Mouse (Mus musculus): ENCODE results near the gene Arl2. TPM values are rescaled to one million over a fixed set of nuclear protein-coding genes. Genes with fewer than 3 reads are reported as not detected.

The Arl2 gene
- polyA plus RNA-seq, 1 experiment from 2014 or later, result 68.0 TPM

DNA sequence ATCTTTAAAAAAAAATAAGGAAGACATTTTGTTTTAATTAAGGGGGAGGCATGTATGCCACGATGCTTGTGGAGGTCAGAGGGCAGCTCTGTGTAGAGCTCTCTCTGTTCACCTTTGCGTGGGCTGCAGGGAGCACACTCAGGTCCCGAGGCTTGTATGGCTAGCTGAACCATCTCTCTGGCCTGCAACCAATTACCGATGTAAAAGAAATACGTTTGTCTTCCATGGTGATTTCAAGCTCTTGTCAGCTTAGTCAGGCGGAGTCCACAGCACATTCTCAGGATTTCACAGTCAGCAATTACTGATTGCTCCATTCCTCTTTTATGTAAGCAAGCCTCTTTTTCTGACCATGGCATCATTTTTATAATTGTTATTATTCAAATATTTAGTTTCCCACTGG, 40.2 kb downstream of the Arl2 start:
- Histone ChIP-seq H3K36me3 (ENCODE audit: control insufficient read depth, insufficient read depth, low read length) (peaks cover 6% of the 10 kb centered on the region), H3K27ac (replicated peaks; ENCODE audit: low read depth, low read length) (no peak overlapping the region), H3K4me1 (ENCODE audit: control insufficient read depth, insufficient read depth, low read length) (no peaks in the 10 kb centered on the region), H3K4me3 (ENCODE audit: low read depth, low read length) (no peak overlapping the region), H3K4me2 (ENCODE audit: low read depth, severe bottlenecking) (no peak overlapping the region), H3K9me3 (ENCODE audit: control insufficient read depth, low read length) (no peaks in the 10 kb centered on the region), H3K27me3 (ENCODE audit: control insufficient read depth, insufficient read depth, low read length) (no peaks in the 10 kb centered on the region), H3K9ac (ENCODE audit: low read length) (no peak overlapping the region)
- no peak for ATAC-seq (ENCODE audit: insufficient number of reproducible peaks, low FRiP score, low TSS enrichment, low read depth)
- DNase-seq (ENCODE audit: low spot score), result no peak
- 26% methylated on average over 6 of the region's 6 CpGs for WGBS

DNA sequence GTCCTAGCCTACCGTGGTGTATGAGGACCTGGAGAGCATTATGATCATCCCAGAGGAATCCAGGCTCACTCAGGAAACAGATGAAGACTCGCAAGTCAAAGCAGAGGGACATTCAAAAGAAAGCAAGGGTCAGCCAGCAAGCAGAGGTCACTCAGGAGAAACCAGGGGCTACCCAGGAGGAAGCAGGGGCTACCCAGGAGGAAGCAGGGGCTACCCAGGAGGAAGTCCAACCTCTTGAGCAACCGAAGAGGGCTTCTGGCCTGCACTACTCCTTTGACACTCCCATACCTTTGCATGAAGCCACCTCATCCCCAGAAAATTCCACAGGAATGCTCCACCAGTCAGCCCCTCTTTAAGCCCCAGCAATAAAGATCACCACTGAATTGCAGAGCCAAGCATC, 43.5 kb downstream of the Arl2 start:
- Histone ChIP-seq H3K36me3 (ENCODE audit: control insufficient read depth, insufficient read depth, low read length) (peaks cover 12% of the 10 kb centered on the region), H3K27me3 (ENCODE audit: control insufficient read depth, insufficient read depth, low read length) (no peaks in the 10 kb centered on the region), H3K9me3 (ENCODE audit: control insufficient read depth, low read length) (no peaks in the 10 kb centered on the region), H3K4me1 (ENCODE audit: control insufficient read depth, insufficient read depth, low read length) (no peaks in the 10 kb centered on the region), H3K4me2 (ENCODE audit: low read depth, severe bottlenecking) (no peak overlapping the region), H3K4me3 (ENCODE audit: low read depth, low read length) (no peak overlapping the region), H3K27ac (replicated peaks; ENCODE audit: low read depth, low read length) (no peak overlapping the region), H3K9ac (ENCODE audit: low read length) (no peak overlapping the region)
- WGBS, result 91% methylated on average over 3 of the region's 3 CpGs
- no peak for DNase-seq (ENCODE audit: low spot score)
- ATAC-seq (ENCODE audit: insufficient number of reproducible peaks, low FRiP score, low TSS enrichment, low read depth), result no peak

DNA sequence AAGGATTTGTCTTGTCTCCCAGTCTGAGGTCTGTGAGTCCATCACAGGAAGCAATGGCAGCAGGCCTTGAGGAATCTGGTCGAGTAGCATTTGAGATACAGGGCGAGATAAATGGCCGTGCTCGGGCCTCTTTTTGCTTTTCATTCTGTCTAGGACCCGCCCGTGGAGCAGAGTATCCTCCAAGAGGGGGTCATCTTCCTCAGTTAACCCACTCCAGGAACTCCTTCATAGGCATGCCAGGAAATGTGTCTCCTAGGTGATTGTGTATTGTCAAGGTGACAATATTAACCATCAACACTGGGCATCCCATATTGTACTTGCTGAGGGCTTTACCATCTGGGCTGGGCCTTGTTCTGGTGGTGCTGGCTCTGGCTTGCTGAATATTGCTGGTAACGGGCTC, 47.2 kb downstream of the Arl2 start, which contains the start of gene AC131692.1:
TSS of gene AC131692.1 (plus strand) at position 301 of the 400 bp plus-strand sequence.
- Histone ChIP-seq H3K4me2 (ENCODE audit: low read depth, severe bottlenecking) (no peak within 1 kb of the TSS), H3K27me3 (ENCODE audit: control insufficient read depth, insufficient read depth, low read length) (no peaks in the 10 kb centered on the region), H3K4me3 (ENCODE audit: low read depth, low read length) (no peak within 1 kb of the TSS), H3K9me3 (ENCODE audit: control insufficient read depth, low read length) (no peaks in the 10 kb centered on the region), H3K36me3 (ENCODE audit: control insufficient read depth, insufficient read depth, low read length) (peaks cover 25% of the 10 kb centered on the region), H3K4me1 (ENCODE audit: control insufficient read depth, insufficient read depth, low read length) (no peaks in the 10 kb centered on the region), H3K27ac (replicated peaks; ENCODE audit: low read depth, low read length) (no peak within 1 kb of the TSS), H3K9ac (ENCODE audit: low read length) (peak within 1 kb of the TSS; percentile 17; the same call in 1 of the 2 replicates)
- WGBS, result 94% methylated on average over 7 of the region's 7 CpGs
- ATAC-seq (ENCODE audit: insufficient number of reproducible peaks, low FRiP score, low TSS enrichment, low read depth) (no peak), DNase-seq (ENCODE audit: low spot score) (no peak)

DNA sequence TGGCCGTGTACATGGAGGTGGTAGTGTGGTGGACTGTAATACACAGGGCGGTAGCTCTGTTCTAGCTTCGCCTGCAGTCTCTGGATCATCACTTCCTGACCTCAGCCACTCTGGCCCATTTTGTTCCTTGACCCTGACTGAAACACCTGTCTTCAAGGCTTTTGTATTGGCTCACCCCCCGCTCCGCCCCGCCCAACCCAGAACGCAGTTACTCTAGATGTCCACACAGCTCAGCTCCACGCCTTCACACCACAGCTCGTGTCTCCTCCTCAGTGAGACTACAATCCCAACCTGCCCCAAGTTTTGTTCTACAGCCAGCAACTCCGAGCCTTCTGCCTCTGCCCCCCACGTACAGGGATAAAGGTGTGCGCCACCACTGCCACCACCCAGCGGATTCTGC, 52.5 kb downstream of the Arl2 start:
- Histone ChIP-seq H3K27ac (replicated peaks; ENCODE audit: low read depth, low read length) (no peak overlapping the region), H3K36me3 (ENCODE audit: control insufficient read depth, insufficient read depth, low read length) (peaks cover 22% of the 10 kb centered on the region), H3K4me3 (ENCODE audit: low read depth, low read length) (no peak overlapping the region), H3K27me3 (ENCODE audit: control insufficient read depth, insufficient read depth, low read length) (no peaks in the 10 kb centered on the region), H3K4me2 (ENCODE audit: low read depth, severe bottlenecking) (no peak overlapping the region), H3K9ac (ENCODE audit: low read length) (no peak overlapping the region), H3K9me3 (ENCODE audit: control insufficient read depth, low read length) (no peaks in the 10 kb centered on the region), H3K4me1 (ENCODE audit: control insufficient read depth, insufficient read depth, low read length) (peaks cover 4% of the 10 kb centered on the region)
- ATAC-seq (ENCODE audit: insufficient number of reproducible peaks, low FRiP score, low TSS enrichment, low read depth) (no peak), DNase-seq (ENCODE audit: low spot score) (no peak)
- 94% methylated on average over 13 of the region's 13 CpGs for WGBS

DNA sequence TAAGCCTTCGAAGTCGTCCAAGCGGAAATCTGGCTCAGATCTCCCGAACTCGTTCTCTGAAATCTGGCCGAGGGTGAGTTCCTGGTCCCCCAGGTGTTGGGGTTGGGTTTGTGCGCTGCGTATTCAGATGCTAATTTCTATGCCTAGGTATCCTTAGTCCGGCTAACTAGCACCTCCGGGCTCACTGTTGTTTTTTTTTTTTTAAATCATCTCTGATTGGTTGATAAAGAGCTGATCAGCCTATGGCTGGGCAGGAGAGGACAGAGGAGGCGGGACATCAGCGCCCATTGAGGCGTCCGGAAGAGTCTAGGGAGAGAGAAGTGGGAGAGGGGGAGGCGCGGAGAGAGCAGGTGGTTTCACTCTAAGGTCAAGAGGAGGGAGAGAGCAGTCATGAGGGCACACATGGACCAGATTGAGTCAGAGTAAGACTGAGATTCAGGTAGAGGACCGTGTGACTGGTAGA, 55.9 kb downstream of the Arl2 start:
- H3K27me3 ChIP-seq (ENCODE audit: control insufficient read depth, insufficient read depth, low read length), result no peaks in the 10 kb centered on the region
- peaks cover 7% of the 10 kb centered on the region for H3K4me1 ChIP-seq (ENCODE audit: control insufficient read depth, insufficient read depth, low read length)
- H3K4me3 ChIP-seq (ENCODE audit: low read depth, low read length), result peak overlapping the region; percentile 81
- ATAC-seq (ENCODE audit: insufficient number of reproducible peaks, low FRiP score, low TSS enrichment, low read depth) (peak; percentile 76), DNase-seq (ENCODE audit: low spot score) (peak; percentile 81)
- H3K36me3 ChIP-seq (ENCODE audit: control insufficient read depth, insufficient read depth, low read length), result peaks cover 15% of the 10 kb centered on the region
- no peak overlapping the region for H3K27ac ChIP-seq (replicated peaks; ENCODE audit: low read depth, low read length)
- H3K9ac ChIP-seq (ENCODE audit: low read length), result peak overlapping the region; percentile 76
- H3K4me2 ChIP-seq (ENCODE audit: low read depth, severe bottlenecking), result peak overlapping the region; percentile 95
- H3K9me3 ChIP-seq (ENCODE audit: control insufficient read depth, low read length), result no peaks in the 10 kb centered on the region
- under 1% methylated on average over 17 of the region's 17 CpGs for WGBS

DNA sequence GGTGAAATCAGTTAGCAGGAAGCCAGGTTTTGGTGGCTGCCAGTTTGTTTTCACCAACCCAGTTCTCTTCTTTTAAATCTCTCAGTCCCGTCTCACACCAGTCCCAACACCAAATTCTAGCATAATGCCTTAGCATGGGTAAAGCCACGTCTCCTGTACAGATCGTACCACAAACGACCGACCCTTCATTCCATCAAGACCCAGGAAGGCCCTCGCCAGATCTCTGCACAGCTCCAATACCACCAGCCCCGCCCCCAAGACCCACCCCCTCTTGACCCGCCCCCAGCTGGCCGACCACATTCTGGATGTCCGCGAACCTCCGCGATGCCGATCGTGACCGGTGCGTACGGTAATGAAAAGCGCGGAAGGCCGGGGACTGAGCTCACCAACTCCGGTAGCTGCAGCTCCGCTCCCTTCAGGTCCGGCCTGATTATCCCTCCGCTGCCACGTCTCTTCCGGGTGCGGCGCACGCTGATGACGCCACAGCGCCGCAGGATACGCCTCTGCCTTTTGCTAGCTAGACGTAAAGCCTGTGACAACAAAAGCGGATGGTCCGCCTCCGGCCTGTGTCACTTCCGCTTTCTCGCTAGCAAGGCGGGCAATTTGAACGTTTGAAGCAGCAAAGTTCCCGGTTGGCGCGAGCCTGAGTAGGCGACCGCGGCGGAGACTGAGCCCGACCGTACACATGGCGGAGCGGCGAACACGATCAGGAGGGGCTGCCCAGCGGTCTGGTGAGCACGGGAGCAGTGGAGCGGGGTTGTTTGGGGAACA, 56.7 kb downstream of the Arl2 start, which contains the start of the genes Zfpl1 and Cdca5:
TSS of gene Zfpl1 (minus strand) at position 479 of the 771 bp plus-strand sequence.
TSS of gene Cdca5 (plus strand) at position 506 of the 771 bp plus-strand sequence.
- DNase-seq (ENCODE audit: low spot score) (peak; percentile 98), ATAC-seq (ENCODE audit: insufficient number of reproducible peaks, low FRiP score, low TSS enrichment, low read depth) (peak; percentile 69)
- Histone ChIP-seq H3K27ac (replicated peaks; ENCODE audit: low read depth, low read length) (0 out of 2 replicates have a peak within 1 kb of the TSS, but pooled peaks have one; percentile 18), H3K4me2 (ENCODE audit: low read depth, severe bottlenecking) (peak within 1 kb of the TSS; percentile 95), H3K27me3 (ENCODE audit: control insufficient read depth, insufficient read depth, low read length) (no peaks in the 10 kb centered on the region), H3K9ac (ENCODE audit: low read length) (peak within 1 kb of the TSS; percentile 76), H3K4me1 (ENCODE audit: control insufficient read depth, insufficient read depth, low read length) (peaks cover 7% of the 10 kb centered on the region), H3K4me3 (ENCODE audit: low read depth, low read length) (peak within 1 kb of the TSS; percentile 81), H3K9me3 (ENCODE audit: control insufficient read depth, low read length) (no peaks in the 10 kb centered on the region), H3K36me3 (ENCODE audit: control insufficient read depth, insufficient read depth, low read length) (peaks cover 9% of the 10 kb centered on the region)
- under 1% methylated on average over 58 of the region's 58 CpGs for WGBS

Other genes with a start within 250 kb of the Arl2 start
- 4.7 and 5.1 TPM in 2 replicates for gene Tigd3, start 247.4 kb downstream of the Arl2 start, polyA plus RNA-seq (2014; fragmentation: Nextera tagmentation; extraction: Ambion mirVana)
- gene Dpf2, start 228.5 kb downstream of the Arl2 start, polyA plus RNA-seq (2014; fragmentation: Nextera tagmentation; extraction: Ambion mirVana), result 209 and 218 TPM in 2 replicates
- 1.5 and 2.2 TPM in 2 replicates for gene Cdc42ep2, start 216.7 kb downstream of the Arl2 start, polyA plus RNA-seq (2014; fragmentation: Nextera tagmentation; extraction: Ambion mirVana)
- gene Pola2, start 177.3 kb downstream of the Arl2 start, polyA plus RNA-seq (2014; fragmentation: Nextera tagmentation; extraction: Ambion mirVana), result 109 and 111 TPM in 2 replicates
- not detected in 2 replicates for gene Slc22a20, start 155.4 kb downstream of the Arl2 start, polyA plus RNA-seq (2014; fragmentation: Nextera tagmentation; extraction: Ambion mirVana)
- 3.6 and 4.5 TPM in 2 replicates for gene Capn1, start 125.7 kb downstream of the Arl2 start, polyA plus RNA-seq (2014; fragmentation: Nextera tagmentation; extraction: Ambion mirVana)
- 30.3 and 32.2 TPM in 2 replicates for gene Syvn1, start 95.0 kb downstream of the Arl2 start, polyA plus RNA-seq (2014; fragmentation: Nextera tagmentation; extraction: Ambion mirVana)
- gene Mrpl49, start 83.8 kb downstream of the Arl2 start, polyA plus RNA-seq (2014; fragmentation: Nextera tagmentation; extraction: Ambion mirVana), result 95.3 and 98.6 TPM in 2 replicates
- gene Fau, start 83.7 kb downstream of the Arl2 start, polyA plus RNA-seq (2014; fragmentation: Nextera tagmentation; extraction: Ambion mirVana), result 894 and 914 TPM in 2 replicates
- gene Znhit2, start 80.4 kb downstream of the Arl2 start, polyA plus RNA-seq (2014; fragmentation: Nextera tagmentation; extraction: Ambion mirVana), result 37.8 and 40.3 TPM in 2 replicates
- 21.6 and 25.2 TPM in 2 replicates for gene Tm7sf2, start 73.2 kb downstream of the Arl2 start, polyA plus RNA-seq (2014; fragmentation: Nextera tagmentation; extraction: Ambion mirVana)
- gene Vps51, start 64.3 kb downstream of the Arl2 start, polyA plus RNA-seq (2014; fragmentation: Nextera tagmentation; extraction: Ambion mirVana), result 50.7 and 52.1 TPM in 2 replicates
- not detected in 2 replicates for gene Tmem262, start 61.5 kb downstream of the Arl2 start, polyA plus RNA-seq (2014; fragmentation: Nextera tagmentation; extraction: Ambion mirVana)
- 2.1 and 2.9 TPM in 2 replicates for gene Gm28374, start 59.3 kb downstream of the Arl2 start, polyA plus RNA-seq (2014; fragmentation: Nextera tagmentation; extraction: Ambion mirVana)
- gene Zfpl1, start 56.6 kb downstream of the Arl2 start, polyA plus RNA-seq (2014; fragmentation: Nextera tagmentation; extraction: Ambion mirVana), result 73.5 and 82.1 TPM in 2 replicates
- gene Cdca5, start 56.6 kb downstream of the Arl2 start, polyA plus RNA-seq (2014; fragmentation: Nextera tagmentation; extraction: Ambion mirVana), result 60.5 and 63.8 TPM in 2 replicates
- 0.70 TPM in 1 of 2 replicates, not detected in the other for gene AC131692.1, start 47.1 kb downstream of the Arl2 start, polyA plus RNA-seq (2014; fragmentation: Nextera tagmentation; extraction: Ambion mirVana)
- 0.47 and 0.87 TPM in 2 replicates for gene Naaladl1, start 35.8 kb downstream of the Arl2 start, polyA plus RNA-seq (2014; fragmentation: Nextera tagmentation; extraction: Ambion mirVana)
- 65.4 and 65.8 TPM in 2 replicates for gene Sac3d1, start 22.9 kb downstream of the Arl2 start, polyA plus RNA-seq (2014; fragmentation: Nextera tagmentation; extraction: Ambion mirVana)
- gene Snx15, start 13.2 kb downstream of the Arl2 start, polyA plus RNA-seq (2014; fragmentation: Nextera tagmentation; extraction: Ambion mirVana), result 27.1 and 27.7 TPM in 2 replicates
- not detected in 2 replicates for gene Batf2, start 565 bp downstream of the Arl2 start, polyA plus RNA-seq (2014; fragmentation: Nextera tagmentation; extraction: Ambion mirVana)
- gene Majin, start 42.8 kb upstream of the Arl2 start, polyA plus RNA-seq (2014; fragmentation: Nextera tagmentation; extraction: Ambion mirVana), result not detected in 2 replicates
- 2.0 and 2.4 TPM in 2 replicates for gene Gpha2, start 84.8 kb upstream of the Arl2 start, polyA plus RNA-seq (2014; fragmentation: Nextera tagmentation; extraction: Ambion mirVana)
- 18.6 and 19.2 TPM in 2 replicates for gene Ppp2r5b, start 94.3 kb upstream of the Arl2 start, polyA plus RNA-seq (2014; fragmentation: Nextera tagmentation; extraction: Ambion mirVana)
- 8.9 and 10.5 TPM in 2 replicates for gene Atg2a, start 100.1 kb upstream of the Arl2 start, polyA plus RNA-seq (2014; fragmentation: Nextera tagmentation; extraction: Ambion mirVana)
- 56.1 and 59.3 TPM in 2 replicates for gene Ehd1, start 135.2 kb upstream of the Arl2 start, polyA plus RNA-seq (2014; fragmentation: Nextera tagmentation; extraction: Ambion mirVana)
- gene Cdc42bpg, start 164.9 kb upstream of the Arl2 start, polyA plus RNA-seq (2014; fragmentation: Nextera tagmentation; extraction: Ambion mirVana), result 0.54 and 0.69 TPM in 2 replicates
- 65.3 and 66.7 TPM in 2 replicates for gene Men1, start 193.4 kb upstream of the Arl2 start, polyA plus RNA-seq (2014; fragmentation: Nextera tagmentation; extraction: Ambion mirVana)
- gene Map4k2, start 199.6 kb upstream of the Arl2 start, polyA plus RNA-seq (2014; fragmentation: Nextera tagmentation; extraction: Ambion mirVana), result 6.8 and 7.3 TPM in 2 replicates
- gene Sf1, start 222.1 kb upstream of the Arl2 start, polyA plus RNA-seq (2014; fragmentation: Nextera tagmentation; extraction: Ambion mirVana), result 209 and 228 TPM in 2 replicates
- gene Pygm, start 242.9 kb upstream of the Arl2 start, polyA plus RNA-seq (2014; fragmentation: Nextera tagmentation; extraction: Ambion mirVana), result 1.8 and 2.0 TPM in 2 replicates